Mouse (Mus musculus) kidney, postnatal 10 days (tissue): ENCODE data around the gene Atf5.

ENCODE experiments used
- DNase-seq: peaks from one replicate; pipeline ENCODE4 v3.0.0; 2021; ENCODE audit warnings: mixed read lengths

Gene Atf5

GRCm38 (mm10) chr7:44816470-44817021, at the start of gene Atf5:
Gene Atf5, minus strand, starts transcription at chr7:44816658.
- DNase-seq: no peak

GRCm38 (mm10) chr7:44864595-44865542, 48.4 kb upstream of the Atf5 start:
- peak; percentile 52 for DNase-seq

- DNase-seq: no peak
Measured at GRCm38 (mm10) chr7:44863982-44864494, 47.6 kb upstream of the Atf5 start.

- no peak for DNase-seq
Measured at GRCm38 (mm10) chr7:44863210-44863609, 46.8 kb upstream of the Atf5 start.

- DNase-seq: no peak
Measured at GRCm38 (mm10) chr7:44862434-44862833, 46.0 kb upstream of the Atf5 start.

GRCm38 (mm10) chr7:44861429-44861816, 45.0 kb upstream of the Atf5 start:
- DNase-seq: no peak

GRCm38 (mm10) chr7:44860576-44861428, 44.3 kb upstream of the Atf5 start:
- DNase-seq: peak; percentile 88

- no peak for DNase-seq
Measured at GRCm38 (mm10) chr7:44859896-44860295, 43.4 kb upstream of the Atf5 start.

GRCm38 (mm10) chr7:44857905-44858304, 41.4 kb upstream of the Atf5 start:
- peak; percentile 60 for DNase-seq

GRCm38 (mm10) chr7:44857042-44857552, 40.6 kb upstream of the Atf5 start, which contains the start of gene Pnkp:
Gene Pnkp, plus strand, starts transcription at chr7:44857139.
- peak; percentile 89 for DNase-seq

- no peak for DNase-seq
Measured at GRCm38 (mm10) chr7:44856265-44856916, 39.9 kb upstream of the Atf5 start.

- DNase-seq: peak; percentile 46
Measured at GRCm38 (mm10) chr7:44855036-44855435, 38.6 kb upstream of the Atf5 start.

- peak; percentile 93 for DNase-seq
Measured at GRCm38 (mm10) chr7:44854356-44855031, 38.0 kb upstream of the Atf5 start.

- DNase-seq: peak; percentile 54
Measured at GRCm38 (mm10) chr7:44853596-44854355, 37.3 kb upstream of the Atf5 start.

- DNase-seq: no peak
Measured at GRCm38 (mm10) chr7:44853065-44853464, 36.6 kb upstream of the Atf5 start.

GRCm38 (mm10) chr7:44852259-44853027, 36.0 kb upstream of the Atf5 start:
- no peak for DNase-seq

- no peak for DNase-seq
Measured at GRCm38 (mm10) chr7:44851625-44852234, 35.3 kb upstream of the Atf5 start.

GRCm38 (mm10) chr7:44850789-44851624, 34.5 kb upstream of the Atf5 start:
- DNase-seq: no peak
